Mouse (Mus musculus) ES-Bruce4 (cell line): ENCODE measurements around the gene Cfap97d2.

ENCODE experiments used
- CTCF ChIP-seq: IDR thresholded peaks from one replicate; pipeline ENCODE4 v1.8.1; 2011; ENCODE audit warnings: low read depth, low read length
- EP300 ChIP-seq: IDR thresholded peaks from 2 replicates; pipeline ENCODE4 v1.6.1; 2011; ENCODE audit warnings: low read depth, low read length; ENCODE audit not compliant: insufficient read depth
- POLR2A ChIP-seq: IDR thresholded peaks from one replicate; pipeline ENCODE4 v1.8.1; 2011; ENCODE audit warnings: low read length; ENCODE audit not compliant: insufficient read depth

DNA sequence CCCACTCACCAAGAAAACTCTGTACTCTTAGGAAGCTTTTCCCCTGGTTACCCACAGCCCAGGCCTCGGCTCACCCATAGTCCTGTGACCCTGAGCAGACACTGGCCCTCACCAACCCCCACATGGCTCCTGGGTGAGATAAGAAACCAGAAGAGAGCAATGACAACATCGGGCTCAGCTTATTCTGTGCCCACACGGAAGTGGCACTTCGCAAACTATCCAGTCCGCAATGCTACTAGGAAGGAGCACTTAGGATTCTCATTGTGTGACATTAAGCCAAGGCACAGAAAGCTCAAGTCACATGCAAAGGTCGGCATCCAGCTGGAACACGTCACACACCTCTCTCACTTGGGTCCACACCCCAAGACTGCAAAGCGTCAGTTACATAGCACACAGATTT, 39.7 kb upstream of the Cfap97d2 start:
- TF ChIP-seq CTCF (no peak), EP300 (no peak), POLR2A (no peak)
